Mouse (Mus musculus) forebrain, postnatal 0 days (tissue): ENCODE measurements around the gene Acsf3. TPM values are rescaled to one million over a fixed set of nuclear protein-coding genes. Genes with fewer than 3 reads are reported as not detected.

Source experiments
- ATAC-seq: fragments of 200-750 bp; cut with Nextera tagmentation; 2 replicates; pipeline ENCODE4 v1.8.0; 2017; ENCODE audit warnings: mild to moderate bottlenecking, moderate library complexity
- DNase-seq: peaks from one replicate; pipeline ENCODE4 v3.0.0-alpha.2; 2015
- H3K27ac ChIP-seq: fragments of 300-500 bp; sonication (generic); 2 replicates; pipeline ENCODE4 v1.5.1; 2014; ENCODE audit warnings: low read depth, mild to moderate bottlenecking, antibody characterized with exemption, low read length, moderate library complexity, mixed read lengths
- H3K27me3 ChIP-seq: fragments of 300-500 bp; sonication (generic); 2 replicates; pipeline ENCODE4 v1.6.1; 2014; ENCODE audit warnings: mild to moderate bottlenecking, low read length, mixed read lengths; ENCODE audit not compliant: insufficient read depth
- H3K36me3 ChIP-seq: fragments of 300-500 bp; sonication (generic); 2 replicates; pipeline ENCODE4 v1.6.1; 2014; ENCODE audit warnings: mild to moderate bottlenecking, moderate library complexity; ENCODE audit not compliant: insufficient read depth
- H3K4me1 ChIP-seq: fragments of 300-500 bp; sonication (generic); 2 replicates; pipeline ENCODE4 v1.6.1; 2014; ENCODE audit warnings: antibody characterized with exemption; ENCODE audit not compliant: insufficient read depth
- H3K4me2 ChIP-seq: fragments of 300-500 bp; sonication (generic); 2 replicates; pipeline ENCODE4 v1.6.1; 2014; ENCODE audit warnings: low read depth, mild to moderate bottlenecking, moderate library complexity
- H3K4me3 ChIP-seq: fragments of 300-500 bp; sonication (generic); 2 replicates; pipeline ENCODE4 v1.5.1; 2014; ENCODE audit warnings: low read depth, low read length, mixed read lengths
- H3K9ac ChIP-seq: fragments of 300-500 bp; sonication (generic); 2 replicates; pipeline ENCODE4 v1.6.1; 2014; ENCODE audit warnings: mild to moderate bottlenecking
- H3K9me3 ChIP-seq: fragments of 300-500 bp; sonication (generic); 2 replicates; pipeline ENCODE4 v1.6.1; 2016; ENCODE audit warnings: low read length
- CTCF ChIP-seq: sonication (generic); IDR thresholded peaks from 2 replicates; pipeline ENCODE4 v1.5.1; 2016; ENCODE audit warnings: antibody characterized with exemption, control low read depth, low read depth
- WGBS: fragments of 180-500 bp; shearing (Covaris S2); extraction: QIAGEN DNeasy Blood & Tissue Kit; methylation state at CpG from one replicate; pipeline ENCODE4 v1.1.7; 2014; 5-methylcytosine and 5-hydroxymethylcytosine counted together
- polyA plus RNA-seq: library from polyadenylated mRNA; unstranded; fragments of >200 nt; fragmentation: Nextera tagmentation; extraction: Ambion mirVana; gene quantifications from 2 replicates; pipeline ENCODE4 v1.2.1, GENCODE M21; 2015
- total RNA-seq: library from RNA; depleted of rRNA; stranded (reverse); fragments of >200 nt; gene quantifications from 2 replicates; pipeline ENCODE4 v1.2.3, GENCODE M21; 2014

Gene Acsf3
- total and polyA plus RNA-seq, 2 experiments from 2014 or later = 16.9 to 25.6 TPM

- Histone ChIP-seq H3K4me2 (no peak overlapping the region), H3K27ac (no peak overlapping the region), H3K36me3 (no peaks in the 10 kb centered on the region), H3K4me3 (no peak overlapping the region), H3K9ac (no peak overlapping the region), H3K27me3 (no peaks in the 10 kb centered on the region), H3K9me3 (no peaks in the 10 kb centered on the region), H3K4me1 (peaks cover 13% of the 10 kb centered on the region; the same call in 1 of the 2 replicates)
- no peak for TF ChIP-seq CTCF
- no peak for DNase-seq
- WGBS = 71% methylated on average over 3 of the region's 3 CpGs
- ATAC-seq = no peak
Measured at GRCm38 (mm10) chr8:122850641-122851240, 75.5 kb downstream of the Acsf3 start.

GRCm38 (mm10) chr8:122851692-122852545, 76.6 kb downstream of the Acsf3 start:
- no peak for DNase-seq
- ATAC-seq = no peak
- Histone ChIP-seq H3K27ac (no peak overlapping the region), H3K27me3 (no peaks in the 10 kb centered on the region), H3K4me2 (no peak overlapping the region), H3K36me3 (no peaks in the 10 kb centered on the region), H3K9me3 (no peaks in the 10 kb centered on the region), H3K4me3 (no peak overlapping the region), H3K9ac (no peak overlapping the region), H3K4me1 (peaks cover 13% of the 10 kb centered on the region; the same call in 1 of the 2 replicates)
- 82% methylated on average over 12 of the region's 12 CpGs for WGBS
- no peak for TF ChIP-seq CTCF

GRCm38 (mm10) chr8:122852546-122852905, 77.2 kb downstream of the Acsf3 start:
- Histone ChIP-seq H3K4me1 (peaks cover 13% of the 10 kb centered on the region; the same call in 1 of the 2 replicates), H3K9me3 (no peaks in the 10 kb centered on the region), H3K4me2 (no peak overlapping the region), H3K4me3 (no peak overlapping the region), H3K36me3 (no peaks in the 10 kb centered on the region), H3K9ac (no peak overlapping the region), H3K27me3 (no peaks in the 10 kb centered on the region), H3K27ac (no peak overlapping the region)
- WGBS = 38% methylated on average over 1 of the region's 1 CpGs
- ATAC-seq (no peak), DNase-seq (no peak)
- no peak for TF ChIP-seq CTCF

GRCm38 (mm10) chr8:122853340-122853771, 78.1 kb downstream of the Acsf3 start:
- TF ChIP-seq CTCF = no peak
- no peak overlapping the region for H3K27ac ChIP-seq
- DNase-seq (peak; percentile 53), ATAC-seq (peak; percentile 90)
- WGBS = 20% methylated on average over 11 of the region's 11 CpGs
- H3K27me3 ChIP-seq = no peaks in the 10 kb centered on the region
- H3K4me1 ChIP-seq = peaks cover 13% of the 10 kb centered on the region; the same call in 1 of the 2 replicates
- H3K9ac ChIP-seq = no peak overlapping the region
- no peak overlapping the region for H3K4me2 ChIP-seq
- H3K4me3 ChIP-seq = no peak overlapping the region
- no peaks in the 10 kb centered on the region for H3K36me3 ChIP-seq
- H3K9me3 ChIP-seq = no peaks in the 10 kb centered on the region

GRCm38 (mm10) chr8:122854388-122854787, 79.1 kb downstream of the Acsf3 start:
- Histone ChIP-seq H3K27me3 (no peaks in the 10 kb centered on the region), H3K4me3 (no peak overlapping the region), H3K9ac (no peak overlapping the region), H3K27ac (no peak overlapping the region), H3K4me1 (peaks cover 13% of the 10 kb centered on the region; the same call in 1 of the 2 replicates), H3K4me2 (no peak overlapping the region), H3K9me3 (no peaks in the 10 kb centered on the region), H3K36me3 (no peaks in the 10 kb centered on the region)
- DNase-seq (no peak), ATAC-seq (no peak)
- WGBS = 82% methylated on average over 7 of the region's 7 CpGs
- TF ChIP-seq CTCF = no peak

GRCm38 (mm10) chr8:122855123-122855522, 79.8 kb downstream of the Acsf3 start:
- no peaks in the 10 kb centered on the region for H3K27me3 ChIP-seq
- no peaks in the 10 kb centered on the region for H3K36me3 ChIP-seq
- no peaks in the 10 kb centered on the region for H3K9me3 ChIP-seq
- no peak overlapping the region for H3K4me2 ChIP-seq
- no peak for DNase-seq
- no peak overlapping the region for H3K27ac ChIP-seq
- H3K9ac ChIP-seq = no peak overlapping the region
- ATAC-seq = no peak
- TF ChIP-seq CTCF = no peak
- 79% methylated on average over 4 of the region's 4 CpGs for WGBS
- peaks cover 13% of the 10 kb centered on the region; the same call in 1 of the 2 replicates for H3K4me1 ChIP-seq
- no peak overlapping the region for H3K4me3 ChIP-seq

- ATAC-seq (no peak), DNase-seq (no peak)
- H3K9ac ChIP-seq = no peak overlapping the region
- H3K4me2 ChIP-seq = no peak overlapping the region
- no peaks in the 10 kb centered on the region for H3K27me3 ChIP-seq
- H3K27ac ChIP-seq = no peak overlapping the region
- no peak overlapping the region for H3K4me3 ChIP-seq
- no peak for TF ChIP-seq CTCF
- WGBS = 80% methylated on average over 8 of the region's 8 CpGs
- H3K9me3 ChIP-seq = no peaks in the 10 kb centered on the region
- peaks cover 13% of the 10 kb centered on the region; the same call in 1 of the 2 replicates for H3K4me1 ChIP-seq
- no peaks in the 10 kb centered on the region for H3K36me3 ChIP-seq
Measured at GRCm38 (mm10) chr8:122856288-122856687, 81.0 kb downstream of the Acsf3 start.
